Mouse (Mus musculus) kidney, adult 2 months (tissue): ENCODE data around the gene Olfr1030. TPM values are rescaled to one million over a fixed set of nuclear protein-coding genes. Genes with fewer than 3 reads are reported as not detected.
A peak's percentile ranks its signal among the peaks of the same experiment; 100 is the strongest.
"Not testable (repeated sequence)": the region's sequence is repeated elsewhere in the genome, so short reads cannot be mapped to it uniquely, and the experiment has no call there.

ENCODE experiments used
- DNase-seq: peaks from one replicate; pipeline ENCODE4 v3.0.0; 2021
- H3K27ac ChIP-seq: fragments of 200-500 bp; 2 replicates; pipeline ENCODE4 v1.5.1; 2012; ENCODE audit warnings: low read depth, low read length, control low read depth, inconsistent platforms; ENCODE audit not compliant: insufficient read depth
- H3K27me3 ChIP-seq: fragments of 200-500 bp; replicated peaks from 2 replicates; pipeline ENCODE4 v1.6.1; 2012; ENCODE audit warnings: mild to moderate bottlenecking, moderate library complexity, low read length, inconsistent platforms; ENCODE audit not compliant: control insufficient read depth, insufficient read depth
- H3K36me3 ChIP-seq: fragments of 200-500 bp; 2 replicates; pipeline ENCODE4 v1.6.1; 2012; ENCODE audit warnings: mild to moderate bottlenecking, moderate library complexity, low read length, inconsistent platforms; ENCODE audit not compliant: control insufficient read depth, insufficient read depth
- H3K4me1 ChIP-seq: fragments of 200-500 bp; 2 replicates; pipeline ENCODE4 v1.6.1; 2011; ENCODE audit warnings: low read length; ENCODE audit not compliant: control insufficient read depth, insufficient read depth
- H3K4me3 ChIP-seq: fragments of 200-500 bp; 2 replicates; pipeline ENCODE4 v1.5.1; 2011; ENCODE audit warnings: mild to moderate bottlenecking, low read depth, low read length, control low read depth; ENCODE audit not compliant: insufficient read depth
- CTCF ChIP-seq: fragments of 200-500 bp; conservative IDR thresholded peaks from 2 replicates; pipeline ENCODE4 v1.5.1; 2011; ENCODE audit warnings: low read depth, mild to moderate bottlenecking, control low read depth, low read length, moderate library complexity, mixed read lengths; ENCODE audit not compliant: insufficient read depth, insufficient read length
- POLR2A ChIP-seq: fragments of 200-500 bp; IDR thresholded peaks from one replicate; pipeline ENCODE4 v1.6.1; 2011; ENCODE audit warnings: low read depth, low read length, control low read depth
- WGBS: fragments of 180-500 bp; shearing (Covaris S2); methylation state at CpG from one replicate; pipeline ENCODE4 v1.1.7; 2018; 5-methylcytosine and 5-hydroxymethylcytosine counted together
- polyA plus RNA-seq: library from polyadenylated mRNA; depleted of rRNA; stranded (reverse); fragments of >200 nt; gene quantifications from 2 replicates; pipeline ENCODE4 v1.2.3, GENCODE M21; 2012; rRNA removed

Gene Olfr1030
- not detected in 2 replicates for polyA plus RNA-seq

GRCm38 (mm10) chr2:85978976-85979375 is at the start of gene Olfr1030:
Gene Olfr1030 (plus strand): TSS chr2:85979276.
- TF ChIP-seq CTCF (no peak), POLR2A (no peak)
- no peaks in the 10 kb centered on the region for H3K36me3 ChIP-seq
- no peak for DNase-seq
- no peaks in the 10 kb centered on the region for H3K4me1 ChIP-seq
- H3K27me3 ChIP-seq: no peaks in the 10 kb centered on the region
- H3K27ac ChIP-seq: no peak within 1 kb of the TSS
- 71% methylated on average over 1 of the region's 1 CpGs for WGBS
- no peak within 1 kb of the TSS for H3K4me3 ChIP-seq

DNA sequence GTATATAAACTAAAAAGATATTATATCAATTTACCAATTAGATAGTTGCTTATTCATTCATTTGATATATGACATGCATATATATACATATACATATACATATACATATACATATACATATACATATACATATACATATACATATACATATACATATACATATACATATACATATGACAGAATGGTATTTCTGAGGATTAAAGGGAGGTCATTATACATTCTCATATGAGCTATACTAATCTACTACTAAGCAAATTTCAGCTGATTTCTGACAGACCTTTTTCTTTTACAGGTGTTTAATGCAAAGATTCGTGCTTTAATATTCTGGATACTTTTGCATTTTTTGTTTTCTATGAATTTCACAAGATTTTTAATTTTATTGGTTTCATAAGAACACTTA is 28.9 kb upstream of the Olfr1030 start, which contains the start of gene Olfr1028:
TSS of gene Olfr1028 (plus strand) at position 301 of the 400 bp plus-strand sequence.
- 71% methylated on average over 1 of the region's 1 CpGs for WGBS
- no peaks in the 10 kb centered on the region for H3K27me3 ChIP-seq
- DNase-seq: no peak
- H3K27ac ChIP-seq: no peak within 1 kb of the TSS
- no peak within 1 kb of the TSS for H3K4me3 ChIP-seq
- TF ChIP-seq CTCF: no peak
- no peak for TF ChIP-seq POLR2A
- no peaks in the 10 kb centered on the region for H3K36me3 ChIP-seq
- H3K4me1 ChIP-seq: no peaks in the 10 kb centered on the region

- Histone ChIP-seq H3K4me3 (no peak within 1 kb of the TSS), H3K36me3 (no peaks in the 10 kb centered on the region), H3K4me1 (no peaks in the 10 kb centered on the region), H3K27me3 (no peaks in the 10 kb centered on the region), H3K27ac (no peak within 1 kb of the TSS)
- no peak for TF ChIP-seq POLR2A
- no peak for TF ChIP-seq CTCF
- no peak for DNase-seq
- 88% methylated on average over 2 of the region's 2 CpGs for WGBS
These were observed 5.5 kb upstream of the Olfr1030 start, which contains the start of gene Olfr1029 for GRCm38 (mm10) chr2:85973595-85973994. Gene Olfr1029 (plus strand): TSS chr2:85973895.

- whole genome bisulfite sequencing: 49% methylated on average over 3 of the region's 3 CpGs
- H3K4me3 ChIP-seq: no peak within 1 kb of the TSS
These were observed 10.9 kb downstream of the Olfr1030 start, which contains the start of gene Olfr1031 for GRCm38 (mm10) chr2:85990004-85990403. Gene Olfr1031 (plus strand): TSS chr2:85990304.

GRCm38 (mm10) chr2:86005240-86005639 is 26.2 kb downstream of the Olfr1030 start, which contains the start of gene Olfr1032:
Gene Olfr1032 (plus strand): TSS chr2:86005540.
- no peaks in the 10 kb centered on the region for H3K4me1 ChIP-seq
- no peaks in the 10 kb centered on the region for H3K27me3 ChIP-seq
- WGBS: 79% methylated on average over 7 of the region's 7 CpGs
- no peak within 1 kb of the TSS for H3K4me3 ChIP-seq
- H3K27ac ChIP-seq: no peak within 1 kb of the TSS
- H3K36me3 ChIP-seq: no peaks in the 10 kb centered on the region
- DNase-seq: no peak
- TF ChIP-seq CTCF: no peak
- no peak for TF ChIP-seq POLR2A

More at GRCm38 (mm10) chr2:85990004-85990403, 10.9 kb downstream of the Olfr1030 start, which contains the start of gene Olfr1031:
- Histone ChIP-seq H3K36me3 (no peaks in the 10 kb centered on the region), H3K27me3 (no peaks in the 10 kb centered on the region), H3K27ac (no peak within 1 kb of the TSS), H3K4me1 (no peaks in the 10 kb centered on the region)
- no peak for DNase-seq
- TF ChIP-seq POLR2A: no peak
- TF ChIP-seq CTCF: no peak

GRCm38 (mm10) chr2:86020406-86020805 is 41.3 kb downstream of the Olfr1030 start, which contains the start of gene Olfr1033:
Gene Olfr1033 (plus strand): TSS chr2:86020633.
- H3K36me3 ChIP-seq, H3K27me3 ChIP-seq, H3K4me1 ChIP-seq: not testable (repeated sequence)
- 4% methylated on average over 11 of the region's 11 CpGs for WGBS
- DNase-seq: peak; percentile 13
- Histone ChIP-seq H3K4me3 (peak within 1 kb of the TSS; percentile 18), H3K27ac (peak within 1 kb of the TSS; percentile 50)

- WGBS: 58% methylated on average over 6 of the region's 9 CpGs
- not testable (repeated sequence) for DNase-seq, H3K4me3 ChIP-seq, H3K27me3 ChIP-seq, H3K36me3 ChIP-seq, H3K4me1 ChIP-seq, H3K27ac ChIP-seq
These were observed 42.4 kb downstream of the Olfr1030 start for GRCm38 (mm10) chr2:86021518-86021917.

Other genes with a start within 250 kb of the Olfr1030 start
- gene Olfr1012, start 216.5 kb upstream of the Olfr1030 start, polyA plus RNA-seq: not detected in 2 replicates
- gene Olfr1013, start 212.2 kb upstream of the Olfr1030 start, polyA plus RNA-seq: not detected in 2 replicates
- not detected in 2 replicates for gene Olfr1014, start 206.6 kb upstream of the Olfr1030 start, polyA plus RNA-seq
- not detected in 2 replicates for gene Olfr1015, start 197.3 kb upstream of the Olfr1030 start, polyA plus RNA-seq
- gene Olfr1016, start 176.7 kb upstream of the Olfr1030 start, polyA plus RNA-seq: not detected in 2 replicates
- gene Olfr1018, start 160.8 kb upstream of the Olfr1030 start, polyA plus RNA-seq: not detected in 2 replicates
- not detected in 2 replicates for gene Olfr1019, start 133.8 kb upstream of the Olfr1030 start, polyA plus RNA-seq
- gene Olfr1020, start 132.2 kb upstream of the Olfr1030 start, polyA plus RNA-seq: not detected in 2 replicates
- gene Olfr1022, start 110.7 kb upstream of the Olfr1030 start, polyA plus RNA-seq: not detected in 2 replicates
- gene Olfr1023, start 93.6 kb upstream of the Olfr1030 start, polyA plus RNA-seq: not detected in 2 replicates
- not detected in 2 replicates for gene Olfr1024, start 74.2 kb upstream of the Olfr1030 start, polyA plus RNA-seq
- not detected in 2 replicates for gene Olfr1025-ps1, start 64.1 kb upstream of the Olfr1030 start, polyA plus RNA-seq
- gene Olfr1026, start 57.7 kb upstream of the Olfr1030 start, polyA plus RNA-seq: not detected in 2 replicates
- not detected in 2 replicates for gene Olfr1028, start 28.8 kb upstream of the Olfr1030 start, polyA plus RNA-seq
- 0.13 TPM in 1 of 2 replicates, not detected in the other for gene Olfr1029, start 5.4 kb upstream of the Olfr1030 start, polyA plus RNA-seq
- gene Olfr1031, start 11.0 kb downstream of the Olfr1030 start, polyA plus RNA-seq: not detected in 2 replicates
- gene Olfr1032, start 26.3 kb downstream of the Olfr1030 start, polyA plus RNA-seq: not detected in 2 replicates
- 0.42 and 0.59 TPM in 2 replicates for gene Olfr1033, start 41.4 kb downstream of the Olfr1030 start, polyA plus RNA-seq
- gene Olfr1034, start 66.6 kb downstream of the Olfr1030 start, polyA plus RNA-seq: 0.08 and 0.13 TPM in 2 replicates
- not detected in 2 replicates for gene Olfr1036, start 94.7 kb downstream of the Olfr1030 start, polyA plus RNA-seq
- not detected in 2 replicates for gene Olfr1037, start 108.1 kb downstream of the Olfr1030 start, polyA plus RNA-seq
- gene Olfr1039, start 156.7 kb downstream of the Olfr1030 start, polyA plus RNA-seq: not detected in 2 replicates
- not detected in 2 replicates for gene Olfr1040, start 167.5 kb downstream of the Olfr1030 start, polyA plus RNA-seq
- gene Olfr1042, start 182.6 kb downstream of the Olfr1030 start, polyA plus RNA-seq: not detected in 2 replicates
- gene Olfr1043, start 188.2 kb downstream of the Olfr1030 start, polyA plus RNA-seq: not detected in 2 replicates
- gene Olfr1044, start 198.5 kb downstream of the Olfr1030 start, polyA plus RNA-seq: not detected in 2 replicates
- not detected in 2 replicates for gene Olfr52, start 206.4 kb downstream of the Olfr1030 start, polyA plus RNA-seq
- not detected in 2 replicates for gene Olfr1045, start 223.7 kb downstream of the Olfr1030 start, polyA plus RNA-seq
- gene Olfr1046, start 240.0 kb downstream of the Olfr1030 start, polyA plus RNA-seq: not detected in 2 replicates